Mouse (Mus musculus) midbrain, embryonic 10.5 days (tissue): Measurements from ENCODE around the gene Ciapin1. TPM values are rescaled to one million over a fixed set of nuclear protein-coding genes. Genes with fewer than 3 reads are reported as not detected.
A peak's percentile ranks its signal among the peaks of the same experiment; 100 is the strongest.
"Not testable (repeated sequence)": the region's sequence is repeated elsewhere in the genome, so short reads cannot be mapped to it uniquely, and the experiment has no call there.

ENCODE experiments used
- DNase-seq: peaks from one replicate; pipeline ENCODE4 v3.0.0-alpha.2; 2017; ENCODE audit warnings: low spot score
- H3K27ac ChIP-seq: fragments of 300-500 bp; sonication (generic); replicated peaks from 2 replicates; pipeline ENCODE4 v1.5.1; 2016; ENCODE audit warnings: mild to moderate bottlenecking
- H3K27me3 ChIP-seq: fragments of 300-500 bp; sonication (generic); 2 replicates; pipeline ENCODE4 v1.6.1; 2016; ENCODE audit warnings: low read depth, mild to moderate bottlenecking; ENCODE audit not compliant: poor library complexity, severe bottlenecking
- H3K36me3 ChIP-seq: fragments of 300-500 bp; sonication (generic); 2 replicates; pipeline ENCODE4 v1.6.1; 2016; ENCODE audit warnings: mild to moderate bottlenecking, moderate library complexity
- H3K4me1 ChIP-seq: fragments of 300-500 bp; sonication (generic); 2 replicates; pipeline ENCODE4 v1.6.1; 2016
- H3K4me3 ChIP-seq: fragments of 300-500 bp; sonication (generic); 2 replicates; pipeline ENCODE4 v1.5.1; 2016; ENCODE audit warnings: mild to moderate bottlenecking, moderate library complexity
- H3K9me3 ChIP-seq: fragments of 300-500 bp; sonication (generic); replicated peaks from 2 replicates; pipeline ENCODE4 v1.6.1; 2016; ENCODE audit warnings: mild to moderate bottlenecking
- WGBS: fragments of 180-500 bp; shearing (Covaris S2); methylation state at CpG from one replicate; pipeline ENCODE4 v1.1.7; 2016; 5-methylcytosine and 5-hydroxymethylcytosine counted together
- polyA plus RNA-seq: library from polyadenylated mRNA; unstranded; fragments of >200 nt; fragmentation: Nextera tagmentation; extraction: Ambion mirVana; gene quantifications from 2 replicates; pipeline ENCODE4 v1.2.1, GENCODE M21; 2016

Gene Ciapin1
- polyA plus RNA-seq, 1 experiment from 2014 or later, result 185 TPM

DNA sequence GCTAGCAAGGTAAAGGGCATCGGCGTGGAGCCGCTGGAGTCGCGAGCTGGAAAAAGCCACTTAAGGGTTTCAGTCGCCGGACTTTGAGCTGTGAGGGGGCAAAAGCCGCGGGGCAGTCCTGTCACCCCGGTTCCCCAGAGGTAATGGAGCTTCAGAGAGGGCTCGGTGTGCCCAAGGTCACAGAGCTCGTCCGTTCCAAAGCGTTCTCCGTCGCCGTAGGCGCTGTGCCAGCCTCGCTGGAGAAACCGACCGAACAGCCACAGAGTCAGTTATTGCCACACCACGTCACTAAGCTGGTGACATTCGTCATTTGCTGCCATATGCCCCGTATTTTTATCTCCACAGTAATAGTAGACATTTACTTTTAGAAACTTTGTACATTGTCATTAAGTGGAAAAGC, 442 bp upstream of the Ciapin1 start:
- no peaks in the 10 kb centered on the region for H3K27me3 ChIP-seq

DNA sequence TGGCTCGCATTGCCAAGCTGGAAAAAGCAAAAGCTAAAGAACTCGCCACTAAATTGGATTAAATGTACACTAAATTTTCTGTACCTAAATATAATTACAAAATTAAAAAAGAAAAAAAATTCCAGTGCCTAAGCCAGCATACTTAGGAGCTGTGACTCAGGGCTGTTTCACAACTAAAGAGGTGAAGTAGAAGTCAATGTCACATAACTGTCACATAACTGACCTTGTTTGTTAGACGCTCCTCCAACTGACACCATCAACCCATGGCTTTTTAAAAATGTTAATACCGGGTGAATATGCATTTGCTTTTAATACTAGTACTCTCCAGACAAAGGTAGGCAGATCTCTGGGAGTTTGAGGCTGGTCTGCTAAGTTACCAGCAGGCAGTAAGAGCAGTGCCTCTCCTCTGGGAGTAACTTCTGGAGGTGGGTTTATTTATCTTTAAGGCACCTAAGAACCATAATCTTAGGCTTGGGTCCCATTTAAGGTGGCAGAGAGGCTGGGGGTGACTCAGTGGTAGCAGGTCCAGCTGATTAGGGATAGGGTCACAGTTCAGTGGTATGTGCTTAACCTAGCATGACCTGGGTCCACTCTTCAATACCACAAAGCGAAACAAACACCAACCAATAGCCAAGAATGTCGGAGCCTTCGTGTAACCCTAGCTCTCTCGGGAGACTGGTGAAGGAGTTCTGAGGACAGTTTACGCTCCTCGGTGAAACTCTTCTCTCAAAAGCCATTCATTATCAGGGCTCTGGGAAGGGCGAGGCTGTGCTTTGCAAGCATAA, 1.5 kb downstream of the Ciapin1 start:
- 68% methylated on average over 11 of the region's 11 CpGs for WGBS
- Histone ChIP-seq H3K27ac (no peak overlapping the region), H3K4me3 (peak overlapping the region; percentile 82), H3K9me3 (no peaks in the 10 kb centered on the region), H3K36me3 (peaks cover 12% of the 10 kb centered on the region), H3K27me3 (no peaks in the 10 kb centered on the region), H3K4me1 (peaks cover 21% of the 10 kb centered on the region)
- DNase-seq, result no peak

More for the DNA sequence above, 442 bp upstream of the Ciapin1 start:
- no peaks in the 10 kb centered on the region for H3K36me3 ChIP-seq
- H3K4me1 ChIP-seq, result peaks cover 21% of the 10 kb centered on the region
- H3K27ac ChIP-seq, result peak overlapping the region; percentile 91
- DNase-seq, result no peak
- H3K9me3 ChIP-seq, result no peaks in the 10 kb centered on the region
- whole genome bisulfite sequencing, result under 1% methylated on average over 24 of the region's 24 CpGs
- H3K4me3 ChIP-seq, result peak overlapping the region; percentile 82

DNA sequence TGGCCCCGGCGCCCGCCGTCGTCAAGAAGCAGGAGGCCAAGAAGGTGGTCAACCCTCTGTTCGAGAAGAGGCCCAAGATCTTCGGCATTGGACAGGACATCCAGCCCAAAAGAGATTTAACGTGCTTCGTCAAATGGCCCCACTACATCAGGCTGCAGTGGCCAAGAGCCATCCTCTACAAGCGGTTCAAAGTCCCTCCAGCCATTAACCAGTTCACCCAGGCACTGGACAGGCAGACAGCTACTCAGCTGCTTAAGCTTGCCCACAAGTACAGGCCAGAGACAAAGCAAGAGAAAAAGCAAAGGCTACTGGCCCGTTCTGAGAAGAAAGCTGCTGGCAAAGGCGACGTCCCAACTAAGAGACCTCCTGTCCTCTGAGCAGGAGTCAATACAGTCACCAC, 2.4 kb downstream of the Ciapin1 start:
- H3K27ac ChIP-seq, H3K27me3 ChIP-seq: not testable (repeated sequence)
- WGBS, result 96% methylated on average over 13 of the region's 13 CpGs

GRCm38 (mm10) chr8:94833901-94834405, 4.2 kb downstream of the Ciapin1 start:
- not testable (repeated sequence) for H3K27ac ChIP-seq, H3K27me3 ChIP-seq, DNase-seq, H3K4me3 ChIP-seq, H3K9me3 ChIP-seq
- peaks cover 17% of the 10 kb centered on the region for H3K4me1 ChIP-seq
- H3K36me3 ChIP-seq, result peaks cover 39% of the 10 kb centered on the region
- WGBS, result 90% methylated on average over 7 of the region's 7 CpGs

More for the DNA sequence above, 2.4 kb downstream of the Ciapin1 start:
- Histone ChIP-seq H3K4me1 (peaks cover 21% of the 10 kb centered on the region), H3K36me3 (peaks cover 21% of the 10 kb centered on the region)
- H3K9me3 ChIP-seq, DNase-seq, H3K4me3 ChIP-seq: not testable (repeated sequence)

GRCm38 (mm10) chr8:94828284-94828683, 9.9 kb downstream of the Ciapin1 start:
- Histone ChIP-seq H3K36me3 (peaks cover 92% of the 10 kb centered on the region), H3K4me3 (no peak overlapping the region), H3K4me1 (no peaks in the 10 kb centered on the region), H3K9me3 (peaks cover 4% of the 10 kb centered on the region; the same call in 1 of the 2 replicates), H3K27me3 (no peaks in the 10 kb centered on the region), H3K27ac (no peak overlapping the region)
- WGBS, result 95% methylated on average over 6 of the region's 6 CpGs
- DNase-seq, result no peak

DNA sequence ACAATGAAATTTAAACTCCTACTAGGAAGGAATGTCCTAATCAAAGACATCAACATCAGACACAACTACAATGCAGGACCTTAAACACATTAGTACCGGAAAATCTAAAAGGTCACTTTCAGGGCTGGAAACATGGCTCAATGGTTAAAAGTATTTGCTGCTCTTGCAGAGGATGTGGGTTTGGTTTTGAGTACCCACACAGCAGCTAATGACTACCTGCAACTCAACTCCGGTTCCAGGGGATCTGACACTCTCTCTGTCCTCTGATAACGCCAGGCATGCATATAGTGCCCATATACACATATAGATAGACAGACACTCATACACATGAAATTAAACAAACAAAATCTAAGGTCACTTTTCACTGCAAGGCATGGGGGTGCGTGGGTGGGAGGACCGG, 11.9 kb downstream of the Ciapin1 start:
- Histone ChIP-seq H3K4me1 (peaks cover 5% of the 10 kb centered on the region; the same call in 1 of the 2 replicates), H3K27ac (no peak overlapping the region), H3K9me3 (peaks cover 4% of the 10 kb centered on the region; the same call in 1 of the 2 replicates), H3K4me3 (no peak overlapping the region), H3K36me3 (peaks cover 96% of the 10 kb centered on the region), H3K27me3 (no peaks in the 10 kb centered on the region)
- DNase-seq, result no peak
- WGBS, result 94% methylated on average over 5 of the region's 5 CpGs

- H3K4me1 ChIP-seq, result peaks cover 5% of the 10 kb centered on the region; the same call in 1 of the 2 replicates
- H3K36me3 ChIP-seq, result peaks cover 96% of the 10 kb centered on the region
- no peak overlapping the region for H3K4me3 ChIP-seq
- WGBS, result 86% methylated on average over 6 of the region's 6 CpGs
- DNase-seq, result no peak
- no peak overlapping the region for H3K27ac ChIP-seq
- peaks cover 3% of the 10 kb centered on the region; the same call in 1 of the 2 replicates for H3K9me3 ChIP-seq
- no peaks in the 10 kb centered on the region for H3K27me3 ChIP-seq
Observed at GRCm38 (mm10) chr8:94825170-94825569, 13.0 kb downstream of the Ciapin1 start.

DNA sequence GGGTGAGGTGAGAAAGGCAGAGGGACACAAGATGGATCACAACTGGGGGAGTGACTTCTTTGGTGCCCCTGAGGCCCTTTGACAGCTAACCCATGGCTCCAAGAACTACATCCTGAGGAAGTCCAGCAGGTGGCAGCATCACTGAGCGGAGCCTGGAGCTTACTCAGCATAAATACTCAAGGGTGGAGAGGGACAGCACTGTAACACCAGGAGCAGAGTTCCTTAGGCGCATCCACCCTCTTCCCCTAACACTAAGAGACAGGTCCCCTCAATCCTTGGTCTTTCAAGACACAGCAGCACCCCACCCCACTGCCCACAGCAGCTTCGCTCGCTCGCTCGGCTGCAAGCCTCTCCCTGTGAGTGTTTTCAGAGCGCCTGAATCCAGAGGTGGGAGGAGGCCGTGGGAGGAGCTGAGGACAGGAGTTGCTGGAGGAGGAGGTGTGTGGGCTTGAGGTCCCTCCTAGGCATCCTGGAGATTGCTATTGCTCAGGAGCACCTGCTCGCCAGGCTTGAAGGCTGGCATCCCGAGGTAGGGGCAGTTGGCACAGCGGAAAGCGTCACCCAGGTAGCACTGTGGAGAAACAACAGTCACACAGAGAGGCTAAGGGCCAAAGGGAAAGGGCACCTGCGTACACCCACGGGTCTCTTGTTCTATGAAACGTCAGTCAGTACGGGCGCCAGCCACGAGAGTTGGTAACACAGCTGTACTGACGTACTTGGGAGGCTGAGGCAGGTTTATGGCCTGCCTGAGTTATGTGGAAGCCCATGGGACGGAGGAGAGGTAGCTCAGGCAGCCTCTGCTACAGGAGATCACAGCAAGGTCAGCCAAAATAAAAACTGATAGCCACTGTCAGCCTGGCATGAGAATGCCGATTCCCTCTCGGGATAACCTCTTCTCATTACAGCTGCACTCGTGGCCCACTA, 15.3 kb downstream of the Ciapin1 start:
- DNase-seq, result peak; percentile 57
- H3K4me3 ChIP-seq, result no peak overlapping the region
- H3K9me3 ChIP-seq, result no peaks in the 10 kb centered on the region
- H3K4me1 ChIP-seq, result peaks cover 5% of the 10 kb centered on the region; the same call in 1 of the 2 replicates
- 81% methylated on average over 23 of the region's 23 CpGs for WGBS
- H3K36me3 ChIP-seq, result peaks cover 79% of the 10 kb centered on the region
- no peak overlapping the region for H3K27ac ChIP-seq
- no peaks in the 10 kb centered on the region for H3K27me3 ChIP-seq

DNA sequence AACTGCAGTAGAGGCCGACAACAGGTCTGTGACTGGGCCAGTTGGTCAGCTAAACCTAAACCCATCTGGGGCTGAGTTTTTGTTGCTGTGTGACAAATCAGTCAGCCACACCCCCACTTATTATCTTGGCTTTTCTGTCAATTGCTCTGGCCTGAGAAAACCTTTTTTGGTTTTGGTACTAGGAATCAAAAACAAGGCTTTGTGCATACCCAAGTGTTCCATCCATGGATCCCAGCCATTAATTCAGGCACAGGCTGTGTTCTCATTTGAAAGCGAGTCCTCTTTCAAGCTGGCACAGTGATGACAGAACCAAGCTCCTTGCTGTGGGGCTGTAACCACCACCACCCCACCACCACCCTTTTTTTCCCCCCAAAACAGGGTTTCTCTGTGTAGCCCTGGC, 16.8 kb downstream of the Ciapin1 start:
- no peaks in the 10 kb centered on the region for H3K27me3 ChIP-seq
- H3K4me3 ChIP-seq, result no peak overlapping the region
- 74% methylated on average over 2 of the region's 2 CpGs for WGBS
- no peaks in the 10 kb centered on the region for H3K9me3 ChIP-seq
- DNase-seq, result no peak
- H3K36me3 ChIP-seq, result peaks cover 66% of the 10 kb centered on the region
- H3K4me1 ChIP-seq, result peaks cover 5% of the 10 kb centered on the region; the same call in 1 of the 2 replicates
- no peak overlapping the region for H3K27ac ChIP-seq

GRCm38 (mm10) chr8:94820553-94820952, 17.6 kb downstream of the Ciapin1 start:
- 92% methylated on average over 7 of the region's 7 CpGs for whole genome bisulfite sequencing
- H3K36me3 ChIP-seq, result peaks cover 58% of the 10 kb centered on the region
- H3K27ac ChIP-seq, result no peak overlapping the region
- no peak for DNase-seq
- peaks cover 5% of the 10 kb centered on the region; the same call in 1 of the 2 replicates for H3K4me1 ChIP-seq
- no peaks in the 10 kb centered on the region for H3K9me3 ChIP-seq
- H3K27me3 ChIP-seq, result no peaks in the 10 kb centered on the region
- H3K4me3 ChIP-seq, result no peak overlapping the region

- H3K27me3 ChIP-seq, result no peaks in the 10 kb centered on the region
- H3K36me3 ChIP-seq, result peaks cover 51% of the 10 kb centered on the region
- 81% methylated on average over 6 of the region's 6 CpGs for WGBS
Observed at GRCm38 (mm10) chr8:94819671-94820179, 18.4 kb downstream of the Ciapin1 start.

GRCm38 (mm10) chr8:94817933-94818332, 20.2 kb downstream of the Ciapin1 start:
- Histone ChIP-seq H3K9me3 (no peaks in the 10 kb centered on the region), H3K27me3 (no peaks in the 10 kb centered on the region), H3K4me3 (no peak overlapping the region), H3K4me1 (peaks cover 7% of the 10 kb centered on the region; the same call in 1 of the 2 replicates), H3K36me3 (peaks cover 33% of the 10 kb centered on the region), H3K27ac (no peak overlapping the region)
- WGBS, result 93% methylated on average over 11 of the region's 11 CpGs
- DNase-seq, result no peak

More at GRCm38 (mm10) chr8:94819671-94820179, 18.4 kb downstream of the Ciapin1 start:
- peaks cover 5% of the 10 kb centered on the region; the same call in 1 of the 2 replicates for H3K4me1 ChIP-seq
- no peak for DNase-seq
- no peak overlapping the region for H3K27ac ChIP-seq
- no peaks in the 10 kb centered on the region for H3K9me3 ChIP-seq
- H3K4me3 ChIP-seq, result no peak overlapping the region
